Mouse (Mus musculus): Measurements from ENCODE around the gene Clcn1. TPM values are rescaled to one million over a fixed set of nuclear protein-coding genes. Genes with fewer than 3 reads are reported as not detected.

Gene Clcn1
- total and polyA plus RNA-seq, 2 experiments: 0.02 to 0.09 TPM

DNA sequence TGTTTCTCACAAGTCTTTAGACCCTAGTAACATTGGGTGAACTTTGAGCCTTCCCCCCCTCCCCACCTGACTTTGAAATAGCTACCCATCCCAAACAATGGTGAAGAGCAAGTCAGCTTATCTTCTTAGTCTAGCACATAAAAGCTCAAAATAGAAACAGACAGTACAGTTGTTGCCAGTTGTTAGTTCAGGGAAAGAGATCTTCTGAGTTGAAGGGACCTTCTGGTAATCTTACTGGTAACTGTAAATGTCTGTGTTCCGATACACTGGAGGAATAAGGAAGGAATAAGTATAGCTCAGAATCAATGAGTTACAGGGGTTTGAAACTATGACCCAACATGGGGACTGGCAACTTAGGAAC, 66.0 kb downstream of the Clcn1 start:
- Histone ChIP-seq H3K36me3 (ENCODE audit: control insufficient read depth, insufficient read depth, low read length) (peaks cover 18% of the 10 kb centered on the region), H3K27ac (replicated peaks; ENCODE audit: insufficient read depth, low read depth, low read length) (peak overlapping the region; percentile 30; the same call in 1 of the 2 replicates), H3K4me1 (ENCODE audit: control insufficient read depth, insufficient read depth, low read length) (peaks cover 21% of the 10 kb centered on the region), H3K9ac (ENCODE audit: low read depth, low read length) (no peak overlapping the region), H3K27me3 (ENCODE audit: control insufficient read depth, insufficient read depth, low read length) (no peaks in the 10 kb centered on the region), H3K4me3 (ENCODE audit: insufficient read depth, low read depth, low read length) (no peak overlapping the region), H3K79me2 (ENCODE audit: control insufficient read depth, insufficient read depth, low read length) (peaks cover 3% of the 10 kb centered on the region; the same call in 1 of the 2 replicates)
- no peak for TF ChIP-seq POLR2A (IDR thresholded peaks at IDR 0.05; ENCODE audit: extremely low read depth, insufficient read depth, low read length)
- no peak for TF ChIP-seq CTCF (IDR thresholded peaks at IDR 0.05; ENCODE audit: low read depth, low read length)
- 96% methylated on average over 1 of the region's 1 CpGs for WGBS
- no peak for DNase-seq (ENCODE audit: extremely low read depth, low read depth, low spot score)

DNA sequence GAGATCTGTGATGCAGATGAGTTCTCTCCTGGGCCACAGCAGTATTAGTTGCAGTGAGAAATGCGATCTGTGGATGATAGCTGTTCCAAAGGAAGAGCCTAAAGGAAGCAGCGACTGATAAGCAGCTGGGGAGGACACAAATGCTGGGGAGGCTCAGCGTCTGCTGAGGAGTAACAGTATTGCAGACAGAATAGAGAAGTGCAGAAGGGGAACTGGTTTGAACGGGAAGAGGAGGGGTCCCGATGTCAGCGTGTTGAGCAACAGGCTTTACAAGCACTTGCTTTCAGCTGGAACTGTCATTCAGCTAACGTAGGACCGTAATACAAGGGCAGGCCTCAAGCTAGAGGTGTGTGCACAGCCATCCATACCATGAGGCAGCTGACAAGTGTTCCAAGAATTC, 66.7 kb downstream of the Clcn1 start:
- Histone ChIP-seq H3K4me3 (ENCODE audit: insufficient read depth, low read depth, low read length) (no peak overlapping the region), H3K9ac (ENCODE audit: low read depth, low read length) (no peak overlapping the region), H3K27ac (replicated peaks; ENCODE audit: insufficient read depth, low read depth, low read length) (no peak overlapping the region; the same call in 1 of the 2 replicates), H3K27me3 (ENCODE audit: control insufficient read depth, insufficient read depth, low read length) (no peaks in the 10 kb centered on the region), H3K36me3 (ENCODE audit: control insufficient read depth, insufficient read depth, low read length) (peaks cover 22% of the 10 kb centered on the region), H3K79me2 (ENCODE audit: control insufficient read depth, insufficient read depth, low read length) (peaks cover 3% of the 10 kb centered on the region; the same call in 1 of the 2 replicates), H3K4me1 (ENCODE audit: control insufficient read depth, insufficient read depth, low read length) (peaks cover 21% of the 10 kb centered on the region)
- no peak for DNase-seq (ENCODE audit: extremely low read depth, low read depth, low spot score)
- WGBS: 70% methylated on average over 8 of the region's 8 CpGs
- TF ChIP-seq CTCF (IDR thresholded peaks at IDR 0.05; ENCODE audit: low read depth, low read length): no peak
- no peak for TF ChIP-seq POLR2A (IDR thresholded peaks at IDR 0.05; ENCODE audit: extremely low read depth, insufficient read depth, low read length)

DNA sequence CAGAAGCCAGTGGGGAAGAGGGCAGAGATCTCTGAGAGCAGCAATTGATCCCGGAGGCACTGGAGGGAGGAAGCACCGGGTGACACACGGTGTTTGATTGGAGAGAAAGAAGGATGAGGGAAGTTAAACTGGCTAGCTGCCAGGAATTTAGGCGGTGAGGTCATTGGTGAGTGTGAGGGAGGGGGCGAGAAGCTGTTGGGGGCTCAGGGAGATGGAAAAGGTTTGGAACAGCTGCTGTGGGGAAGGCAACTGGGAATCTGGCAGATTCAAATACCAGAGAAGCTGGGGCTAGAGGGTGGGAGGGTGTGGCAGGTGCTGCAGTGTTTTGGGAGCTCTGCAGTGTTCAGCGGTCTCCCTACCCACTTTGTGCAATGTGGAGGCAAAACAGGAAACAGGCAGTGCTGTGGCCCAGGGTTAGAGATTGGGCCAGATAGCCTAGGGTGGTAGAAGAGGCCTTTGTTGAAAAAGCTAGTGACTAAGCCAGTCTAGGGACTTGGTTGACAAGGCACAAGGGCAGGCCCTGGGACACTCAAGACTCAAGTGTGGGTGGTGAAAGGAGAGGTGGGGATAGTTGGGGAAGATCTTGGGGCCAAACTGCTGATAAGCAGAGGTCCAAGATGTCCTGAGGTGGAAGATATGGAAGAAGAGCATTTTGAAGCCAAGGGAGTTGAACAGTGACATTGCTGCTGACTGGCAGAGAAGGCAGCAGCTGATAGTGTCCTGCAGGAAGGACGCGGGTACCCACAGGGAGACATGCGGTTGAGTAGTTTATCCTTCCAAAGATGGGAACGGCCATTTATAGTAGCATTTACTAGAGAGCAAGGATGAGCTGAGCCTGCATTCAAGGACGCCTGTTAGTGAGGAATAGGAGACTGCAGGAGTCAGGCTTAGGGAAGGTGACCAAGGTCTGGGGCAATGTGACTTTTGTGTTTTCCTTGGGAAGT, 67.9 kb downstream of the Clcn1 start:
- H3K36me3 ChIP-seq (ENCODE audit: control insufficient read depth, insufficient read depth, low read length): peaks cover 23% of the 10 kb centered on the region
- peaks cover 19% of the 10 kb centered on the region for H3K4me1 ChIP-seq (ENCODE audit: control insufficient read depth, insufficient read depth, low read length)
- no peak overlapping the region for H3K4me3 ChIP-seq (ENCODE audit: insufficient read depth, low read depth, low read length)
- H3K79me2 ChIP-seq (ENCODE audit: control insufficient read depth, insufficient read depth, low read length): peaks cover 3% of the 10 kb centered on the region; the same call in 1 of the 2 replicates
- TF ChIP-seq POLR2A (IDR thresholded peaks at IDR 0.05; ENCODE audit: extremely low read depth, insufficient read depth, low read length) (no peak), CTCF (IDR thresholded peaks at IDR 0.05; ENCODE audit: low read depth, low read length) (no peak)
- 0 out of 2 replicates have a peak overlapping the region, but pooled peaks have one; percentile 4 for H3K27ac ChIP-seq (replicated peaks; ENCODE audit: insufficient read depth, low read depth, low read length)
- no peak for DNase-seq (ENCODE audit: extremely low read depth, low read depth, low spot score)
- no peak overlapping the region for H3K9ac ChIP-seq (ENCODE audit: low read depth, low read length)
- H3K27me3 ChIP-seq (ENCODE audit: control insufficient read depth, insufficient read depth, low read length): no peaks in the 10 kb centered on the region
- 50% methylated on average over 11 of the region's 11 CpGs for WGBS

DNA sequence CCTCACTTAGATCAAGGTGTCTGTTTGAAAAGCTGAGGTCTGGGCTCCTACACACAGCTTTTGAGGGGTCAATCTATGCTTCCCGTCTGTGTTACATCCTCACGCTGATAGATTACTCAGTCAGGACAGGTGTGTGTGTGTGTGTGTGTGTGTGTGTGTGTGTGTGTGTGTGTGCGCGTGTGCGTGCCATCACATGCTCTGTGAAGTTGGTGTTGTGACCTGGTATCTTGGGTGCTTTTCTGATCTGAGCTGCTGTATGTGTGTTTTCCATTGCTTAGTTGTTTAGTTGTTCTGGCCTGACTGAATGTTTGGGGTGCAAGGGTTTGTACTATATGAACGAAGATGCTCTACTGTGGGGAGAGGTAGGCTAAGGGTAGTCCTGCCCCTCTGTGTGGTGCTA, 68.9 kb downstream of the Clcn1 start:
- DNase-seq (ENCODE audit: extremely low read depth, low read depth, low spot score): no peak
- peaks cover 22% of the 10 kb centered on the region for H3K4me1 ChIP-seq (ENCODE audit: control insufficient read depth, insufficient read depth, low read length)
- 87% methylated on average over 6 of the region's 6 CpGs for WGBS
- no peak overlapping the region for H3K9ac ChIP-seq (ENCODE audit: low read depth, low read length)
- no peaks in the 10 kb centered on the region; the same call in 1 of the 2 replicates for H3K79me2 ChIP-seq (ENCODE audit: control insufficient read depth, insufficient read depth, low read length)
- H3K27ac ChIP-seq (replicated peaks; ENCODE audit: insufficient read depth, low read depth, low read length): no peak overlapping the region
- no peaks in the 10 kb centered on the region for H3K27me3 ChIP-seq (ENCODE audit: control insufficient read depth, insufficient read depth, low read length)
- H3K4me3 ChIP-seq (ENCODE audit: insufficient read depth, low read depth, low read length): no peak overlapping the region
- peaks cover 33% of the 10 kb centered on the region for H3K36me3 ChIP-seq (ENCODE audit: control insufficient read depth, insufficient read depth, low read length)
- TF ChIP-seq CTCF (IDR thresholded peaks at IDR 0.05; ENCODE audit: low read depth, low read length) (no peak), POLR2A (IDR thresholded peaks at IDR 0.05; ENCODE audit: extremely low read depth, insufficient read depth, low read length) (no peak)

DNA sequence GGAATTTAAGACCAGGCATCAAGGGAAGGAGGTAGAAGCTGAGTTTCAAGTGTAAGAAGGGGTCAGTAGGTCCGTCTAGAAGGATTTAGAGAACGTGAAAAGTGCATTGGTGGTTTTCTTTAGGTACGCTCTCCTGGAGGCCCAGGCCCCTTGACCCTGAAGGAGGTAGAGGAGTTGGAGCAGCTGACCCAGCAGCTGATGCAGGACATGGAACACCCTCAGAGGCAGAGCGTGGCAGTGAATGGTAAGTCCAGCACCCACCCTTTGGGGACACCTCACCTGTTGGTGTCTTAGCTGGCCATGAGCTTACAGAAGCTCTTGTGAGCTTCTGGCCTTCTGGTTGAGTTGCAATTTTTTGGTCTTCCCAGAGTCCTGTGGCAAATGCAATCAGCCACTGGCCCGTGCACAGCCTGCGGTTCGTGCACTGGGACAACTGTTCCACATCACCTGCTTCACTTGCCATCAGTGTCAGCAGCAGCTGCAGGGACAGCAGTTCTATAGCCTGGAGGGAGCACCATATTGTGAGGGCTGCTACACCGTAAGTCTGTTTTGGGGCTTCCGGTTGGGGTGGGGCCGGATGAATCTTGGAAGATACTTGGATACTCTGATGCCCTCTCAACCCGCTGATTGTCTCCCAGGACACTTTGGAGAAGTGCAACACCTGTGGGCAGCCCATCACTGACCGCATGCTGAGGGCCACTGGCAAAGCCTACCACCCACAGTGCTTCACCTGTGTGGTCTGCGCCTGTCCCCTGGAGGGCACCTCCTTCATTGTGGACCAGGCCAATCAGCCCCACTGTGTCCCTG, 69.5 kb downstream of the Clcn1 start:
- 97% methylated on average over 13 of the region's 13 CpGs for WGBS
- no peak overlapping the region for H3K4me3 ChIP-seq (ENCODE audit: insufficient read depth, low read depth, low read length)
- no peak for TF ChIP-seq POLR2A (IDR thresholded peaks at IDR 0.05; ENCODE audit: extremely low read depth, insufficient read depth, low read length)
- TF ChIP-seq CTCF (IDR thresholded peaks at IDR 0.05; ENCODE audit: low read depth, low read length): no peak
- H3K9ac ChIP-seq (ENCODE audit: low read depth, low read length): no peak overlapping the region
- no peak overlapping the region for H3K27ac ChIP-seq (replicated peaks; ENCODE audit: insufficient read depth, low read depth, low read length)
- peaks cover 39% of the 10 kb centered on the region for H3K36me3 ChIP-seq (ENCODE audit: control insufficient read depth, insufficient read depth, low read length)
- H3K4me1 ChIP-seq (ENCODE audit: control insufficient read depth, insufficient read depth, low read length): peaks cover 21% of the 10 kb centered on the region
- no peaks in the 10 kb centered on the region for H3K27me3 ChIP-seq (ENCODE audit: control insufficient read depth, insufficient read depth, low read length)
- no peaks in the 10 kb centered on the region; the same call in 1 of the 2 replicates for H3K79me2 ChIP-seq (ENCODE audit: control insufficient read depth, insufficient read depth, low read length)
- DNase-seq (ENCODE audit: extremely low read depth, low read depth, low spot score): no peak
